Mouse (Mus musculus): ENCODE measurements at regions not wholly inside any gene's neighbourhood (a gene's known extent, or its start where the extent isn't known, plus 50 kb on each side); places are given as distances from the start of the nearest gene placed in this dataset.

GRCm38 (mm10) chr8:57249061-57249460 is 71.7 kb upstream of the Hand2 start:
- Histone ChIP-seq H3K4me1 (ENCODE audit: insufficient read depth) (no peaks in the 10 kb centered on the region), H3K27ac (ENCODE audit: low read depth) (no peak overlapping the region), H3K9ac (replicated peaks) (no peak overlapping the region), H3K4me2 (ENCODE audit: low read depth, low read length) (no peak overlapping the region), H3K36me3 (replicated peaks; ENCODE audit: insufficient read depth, low read length) (no peaks in the 10 kb centered on the region), H3K27me3 (ENCODE audit: insufficient read depth, low read length) (no peaks in the 10 kb centered on the region), H3K9me3 (ENCODE audit: low read length) (no peaks in the 10 kb centered on the region), H3K4me3 (ENCODE audit: low read depth, low read length) (no peak overlapping the region)
- DNase-seq (no peak), ATAC-seq (no peak)
- no peak for TF ChIP-seq EP300 (IDR thresholded peaks at IDR 0.05; ENCODE audit: low read depth)
- TF ChIP-seq CTCF (IDR thresholded peaks at IDR 0.05; ENCODE audit: low read depth) = no peak
- 68% methylated on average over 5 of the region's 5 CpGs for WGBS (ENCODE audit: insufficient replicate concordance)
